Mouse (Mus musculus): Measurements from ENCODE around the gene Hcfc1. TPM values are rescaled to one million over a fixed set of nuclear protein-coding genes. Genes with fewer than 3 reads are reported as not detected.

Gene Hcfc1
- polyA plus RNA-seq, 1 experiment from 2014 or later: 56.8 TPM

GRCm38 (mm10) chrX:73897959-73898358 lies 68.2 kb downstream of the Hcfc1 start:
- Histone ChIP-seq H3K4me2 (no peak overlapping the region), H3K4me1 (no peaks in the 10 kb centered on the region), H3K27ac (no peak overlapping the region), H3K9me3 (no peaks in the 10 kb centered on the region), H3K9ac (no peak overlapping the region), H3K4me3 (no peak overlapping the region), H3K27me3 (no peaks in the 10 kb centered on the region), H3K36me3 (no peaks in the 10 kb centered on the region)
- 60% methylated on average over 3 of the region's 3 CpGs for WGBS
- ATAC-seq (ENCODE audit: borderline replicate concordance, extremely low read depth, low FRiP score, low TSS enrichment): no peak

- Histone ChIP-seq H3K4me3 (no peak within 1 kb of the TSS), H3K4me2 (no peak within 1 kb of the TSS), H3K27ac (no peak within 1 kb of the TSS), H3K27me3 (no peaks in the 10 kb centered on the region), H3K4me1 (no peaks in the 10 kb centered on the region), H3K9me3 (no peaks in the 10 kb centered on the region), H3K9ac (no peak within 1 kb of the TSS), H3K36me3 (no peaks in the 10 kb centered on the region)
- ATAC-seq (ENCODE audit: borderline replicate concordance, extremely low read depth, low FRiP score, low TSS enrichment): no peak
- WGBS: 16% methylated on average over 2 of the region's 2 CpGs
These were observed 70.4 kb downstream of the Hcfc1 start, which contains the start of gene L1cam for GRCm38 (mm10) chrX:73895719-73896118. Gene L1cam, minus strand, starts transcription at chrX:73896105.

GRCm38 (mm10) chrX:73892833-73893232 lies 73.3 kb downstream of the Hcfc1 start:
- H3K9ac ChIP-seq: no peak overlapping the region
- H3K4me1 ChIP-seq: no peaks in the 10 kb centered on the region
- H3K36me3 ChIP-seq: no peaks in the 10 kb centered on the region
- no peak for ATAC-seq (ENCODE audit: borderline replicate concordance, extremely low read depth, low FRiP score, low TSS enrichment)
- no peak overlapping the region for H3K4me3 ChIP-seq
- no peak overlapping the region for H3K4me2 ChIP-seq
- H3K27me3 ChIP-seq: no peaks in the 10 kb centered on the region
- H3K27ac ChIP-seq: no peak overlapping the region
- no peaks in the 10 kb centered on the region for H3K9me3 ChIP-seq
- WGBS: 85% methylated on average over 14 of the region's 14 CpGs

Other genes starting within 250 kb of the Hcfc1 start
- 23.3 and 25.1 TPM in 2 replicates for gene Abcd1, start 249.8 kb downstream of the Hcfc1 start, polyA plus RNA-seq (2015; fragmentation: Nextera tagmentation; extraction: Ambion mirVana)
- gene Plxnb3, start 209.3 kb downstream of the Hcfc1 start, polyA plus RNA-seq (2015; fragmentation: Nextera tagmentation; extraction: Ambion mirVana): 0.30 and 0.67 TPM in 2 replicates
- 3.7 and 5.4 TPM in 2 replicates for gene Srpk3, start 192.0 kb downstream of the Hcfc1 start, polyA plus RNA-seq (2015; fragmentation: Nextera tagmentation; extraction: Ambion mirVana)
- 225 and 230 TPM in 2 replicates for gene Idh3g, start 179.5 kb downstream of the Hcfc1 start, polyA plus RNA-seq (2015; fragmentation: Nextera tagmentation; extraction: Ambion mirVana)
- gene Ssr4, start 179.3 kb downstream of the Hcfc1 start, polyA plus RNA-seq (2015; fragmentation: Nextera tagmentation; extraction: Ambion mirVana): 178 and 183 TPM in 2 replicates
- 0.47 and 0.67 TPM in 2 replicates for gene Pdzd4, start 141.4 kb downstream of the Hcfc1 start, polyA plus RNA-seq (2015; fragmentation: Nextera tagmentation; extraction: Ambion mirVana)
- 0.13 and 0.14 TPM in 2 replicates for gene Avpr2, start 74.3 kb downstream of the Hcfc1 start, polyA plus RNA-seq (2015; fragmentation: Nextera tagmentation; extraction: Ambion mirVana)
- 2.7 and 2.9 TPM in 2 replicates for gene L1cam, start 70.3 kb downstream of the Hcfc1 start, polyA plus RNA-seq (2015; fragmentation: Nextera tagmentation; extraction: Ambion mirVana)
- gene Arhgap4, start 44.5 kb downstream of the Hcfc1 start, polyA plus RNA-seq (2015; fragmentation: Nextera tagmentation; extraction: Ambion mirVana): 2.0 and 4.3 TPM in 2 replicates
- gene Naa10, start 44.4 kb downstream of the Hcfc1 start, polyA plus RNA-seq (2015; fragmentation: Nextera tagmentation; extraction: Ambion mirVana): 138 and 143 TPM in 2 replicates
- gene Renbp, start 35.5 kb downstream of the Hcfc1 start, polyA plus RNA-seq (2015; fragmentation: Nextera tagmentation; extraction: Ambion mirVana): 34.1 and 35.1 TPM in 2 replicates
- gene Irak1, start 57.6 kb upstream of the Hcfc1 start, polyA plus RNA-seq (2015; fragmentation: Nextera tagmentation; extraction: Ambion mirVana): 61.6 and 67.9 TPM in 2 replicates
- not detected in 2 replicates for gene Opn1mw, start 161.1 kb upstream of the Hcfc1 start, polyA plus RNA-seq (2015; fragmentation: Nextera tagmentation; extraction: Ambion mirVana)
- 13.1 and 15.1 TPM in 2 replicates for gene Mecp2, start 169.0 kb upstream of the Hcfc1 start, polyA plus RNA-seq (2015; fragmentation: Nextera tagmentation; extraction: Ambion mirVana)
- not detected in 2 replicates for gene Tex28, start 201.5 kb upstream of the Hcfc1 start, polyA plus RNA-seq (2015; fragmentation: Nextera tagmentation; extraction: Ambion mirVana)
- gene Tktl1, start 210.9 kb upstream of the Hcfc1 start, polyA plus RNA-seq (2015; fragmentation: Nextera tagmentation; extraction: Ambion mirVana): not detected in 2 replicates